Mouse (Mus musculus) liver, embryonic 11.5 days (tissue): ENCODE data around the gene 6430571L13Rik. TPM values are rescaled to one million over a fixed set of nuclear protein-coding genes. Genes with fewer than 3 reads are reported as not detected.

Experiments
- ATAC-seq: fragments of 200-750 bp; cut with Nextera tagmentation; replicated peaks from 2 replicates; pipeline ENCODE4 v1.8.0; 2017; ENCODE audit warnings: moderate number of reproducible peaks, mild to moderate bottlenecking, moderate TSS enrichment, moderate library complexity; ENCODE audit not compliant: low FRiP score
- DNase-seq: peaks from one replicate; pipeline ENCODE4 v3.0.0-alpha.2; 2017; ENCODE audit warnings: low spot score
- H3K27ac ChIP-seq: fragments of 300-500 bp; sonication (generic); 2 replicates; pipeline ENCODE4 v1.5.1; 2014; ENCODE audit warnings: mild to moderate bottlenecking, low read depth, low read length, control low read depth
- H3K27me3 ChIP-seq: fragments of 300-500 bp; sonication (generic); replicated peaks from 2 replicates; pipeline ENCODE4 v1.6.1; 2014; ENCODE audit warnings: low read length, mixed read lengths; ENCODE audit not compliant: control insufficient read depth, insufficient read depth
- H3K36me3 ChIP-seq: fragments of 300-500 bp; sonication (generic); 2 replicates; pipeline ENCODE4 v1.6.1; 2014; ENCODE audit warnings: mild to moderate bottlenecking, low read length, moderate library complexity, mixed read lengths; ENCODE audit not compliant: control insufficient read depth, insufficient read depth
- H3K4me1 ChIP-seq: fragments of 300-500 bp; sonication (generic); replicated peaks from 2 replicates; pipeline ENCODE4 v1.6.1; 2014; ENCODE audit warnings: low read length, mixed read lengths; ENCODE audit not compliant: control insufficient read depth, insufficient read depth
- H3K4me2 ChIP-seq: fragments of 300-500 bp; sonication (generic); 2 replicates; pipeline ENCODE4 v1.6.1; 2014; ENCODE audit warnings: mild to moderate bottlenecking, control low read depth, moderate library complexity
- H3K4me3 ChIP-seq: fragments of 300-500 bp; sonication (generic); 2 replicates; pipeline ENCODE4 v1.5.1; 2014; ENCODE audit warnings: low read depth, low read length, control low read depth
- H3K9ac ChIP-seq: fragments of 300-500 bp; sonication (generic); 2 replicates; pipeline ENCODE4 v1.6.1; 2014; ENCODE audit warnings: low read depth, low read length, control low read depth
- H3K9me3 ChIP-seq: fragments of 300-500 bp; sonication (generic); 2 replicates; pipeline ENCODE4 v1.6.1; 2016; ENCODE audit warnings: low read length, inconsistent platforms, mixed read lengths; ENCODE audit not compliant: control insufficient read depth
- WGBS: fragments of 180-500 bp; shearing (Covaris S2); extraction: QIAGEN DNeasy Blood & Tissue Kit; methylation state at CpG from one replicate; pipeline ENCODE4 v1.1.7; 2014; 5-methylcytosine and 5-hydroxymethylcytosine counted together
- polyA plus RNA-seq: library from polyadenylated mRNA; unstranded; fragments of >200 nt; fragmentation: Nextera tagmentation; extraction: Ambion mirVana; gene quantifications from 2 replicates; pipeline ENCODE4 v1.2.1, GENCODE M21; 2014

Gene 6430571L13Rik
- polyA plus RNA-seq, 1 experiment from 2014 or later = 0.05 TPM

DNA sequence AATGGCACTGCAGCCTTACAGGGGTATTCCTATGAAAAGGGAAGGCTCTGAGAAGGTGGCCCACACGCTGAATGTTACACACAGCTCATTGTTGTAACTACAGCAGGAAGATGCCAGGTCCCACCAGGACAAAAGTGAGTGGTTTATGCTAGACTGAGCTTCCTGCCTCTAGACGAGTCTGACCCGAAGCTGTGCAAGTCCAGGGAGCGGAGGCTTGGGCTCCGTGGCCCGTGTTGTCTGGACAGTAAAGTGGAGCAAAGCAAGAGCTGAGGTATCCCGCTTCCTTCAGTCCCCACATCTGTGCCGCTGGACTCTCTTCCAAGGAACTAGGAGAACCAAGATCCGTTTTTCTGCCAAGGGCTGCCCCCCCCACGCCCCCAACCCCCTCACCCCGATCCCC is 58.6 kb downstream of the 6430571L13Rik start:
- H3K27ac ChIP-seq = no peak overlapping the region
- no peak for ATAC-seq
- no peak overlapping the region; the same call in 1 of the 2 replicates for H3K4me2 ChIP-seq
- 27% methylated on average over 11 of the region's 11 CpGs for WGBS
- H3K9me3 ChIP-seq = no peaks in the 10 kb centered on the region
- H3K27me3 ChIP-seq = peaks cover 88% of the 10 kb centered on the region
- no peak overlapping the region for H3K4me3 ChIP-seq
- H3K9ac ChIP-seq = no peak overlapping the region
- no peaks in the 10 kb centered on the region for H3K36me3 ChIP-seq
- no peak for DNase-seq
- H3K4me1 ChIP-seq = no peaks in the 10 kb centered on the region

DNA sequence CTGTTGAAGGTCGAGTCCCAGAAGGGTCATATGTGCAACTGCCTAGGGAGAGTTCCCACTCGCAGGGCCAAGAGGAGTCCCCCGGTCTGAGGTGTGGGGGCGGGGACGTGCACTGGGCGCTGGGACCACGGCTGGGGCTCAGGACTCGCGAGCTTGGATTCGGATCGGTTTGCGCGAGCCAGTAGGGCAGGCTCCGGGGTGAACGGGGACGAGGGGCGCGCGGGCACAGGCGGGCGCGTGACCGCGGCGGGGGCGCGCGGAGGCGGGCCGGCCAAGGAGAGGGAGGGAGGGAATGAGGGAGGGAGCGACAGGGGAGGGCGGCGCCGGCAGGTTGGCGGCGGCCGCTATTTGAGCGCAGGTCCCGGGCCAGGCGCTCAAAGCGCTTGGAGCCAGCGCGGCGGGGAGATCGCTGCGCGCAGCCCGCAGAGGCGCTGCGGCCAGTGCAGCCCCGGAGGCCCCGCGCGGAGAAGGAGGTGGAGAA is 59.1 kb downstream of the 6430571L13Rik start, which contains the start of gene Cacna2d2:
Gene Cacna2d2 (plus strand): TSS at position 122 of the 481 bp plus-strand sequence.
- Histone ChIP-seq H3K9me3 (no peaks in the 10 kb centered on the region), H3K27me3 (peaks cover 92% of the 10 kb centered on the region), H3K4me2 (peak within 1 kb of the TSS; percentile 85), H3K4me1 (no peaks in the 10 kb centered on the region), H3K9ac (no peak within 1 kb of the TSS), H3K27ac (no peak within 1 kb of the TSS), H3K36me3 (no peaks in the 10 kb centered on the region), H3K4me3 (peak within 1 kb of the TSS; percentile 57)
- under 1% methylated on average over 37 of the region's 54 CpGs for WGBS
- peak; percentile 49; the same call in 1 of the 2 replicates for ATAC-seq
- peak; percentile 61 for DNase-seq

DNA sequence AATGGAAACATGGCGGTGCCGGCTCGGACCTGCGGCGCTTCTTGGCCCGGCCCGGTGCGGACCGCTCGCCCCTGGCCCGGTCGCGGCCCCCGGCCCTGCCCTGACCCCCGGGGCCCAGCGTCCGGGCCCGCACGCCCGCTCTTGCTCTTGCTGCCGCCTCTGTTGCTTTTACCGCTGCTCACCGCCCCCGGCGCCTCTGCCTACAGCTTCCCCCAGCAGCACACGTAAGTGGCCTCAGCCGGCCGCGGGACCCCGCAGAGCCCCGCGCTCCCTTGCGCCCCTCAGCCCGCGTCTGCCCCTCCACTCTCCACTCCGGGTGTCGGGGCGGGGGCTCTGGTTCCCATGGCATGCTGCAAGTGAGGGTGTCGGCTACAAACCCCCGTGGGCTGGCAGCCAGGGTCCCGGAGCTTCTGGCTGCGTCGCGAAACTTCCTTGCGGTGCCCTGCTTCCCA is 59.7 kb downstream of the 6430571L13Rik start:
- Histone ChIP-seq H3K9ac (no peak overlapping the region), H3K4me1 (no peaks in the 10 kb centered on the region), H3K9me3 (no peaks in the 10 kb centered on the region), H3K4me2 (peak overlapping the region; percentile 85), H3K36me3 (no peaks in the 10 kb centered on the region), H3K27me3 (peaks cover 87% of the 10 kb centered on the region), H3K4me3 (peak overlapping the region; percentile 57), H3K27ac (no peak overlapping the region)
- ATAC-seq (no peak), DNase-seq (no peak)
- WGBS = 2% methylated on average over 37 of the region's 45 CpGs

DNA sequence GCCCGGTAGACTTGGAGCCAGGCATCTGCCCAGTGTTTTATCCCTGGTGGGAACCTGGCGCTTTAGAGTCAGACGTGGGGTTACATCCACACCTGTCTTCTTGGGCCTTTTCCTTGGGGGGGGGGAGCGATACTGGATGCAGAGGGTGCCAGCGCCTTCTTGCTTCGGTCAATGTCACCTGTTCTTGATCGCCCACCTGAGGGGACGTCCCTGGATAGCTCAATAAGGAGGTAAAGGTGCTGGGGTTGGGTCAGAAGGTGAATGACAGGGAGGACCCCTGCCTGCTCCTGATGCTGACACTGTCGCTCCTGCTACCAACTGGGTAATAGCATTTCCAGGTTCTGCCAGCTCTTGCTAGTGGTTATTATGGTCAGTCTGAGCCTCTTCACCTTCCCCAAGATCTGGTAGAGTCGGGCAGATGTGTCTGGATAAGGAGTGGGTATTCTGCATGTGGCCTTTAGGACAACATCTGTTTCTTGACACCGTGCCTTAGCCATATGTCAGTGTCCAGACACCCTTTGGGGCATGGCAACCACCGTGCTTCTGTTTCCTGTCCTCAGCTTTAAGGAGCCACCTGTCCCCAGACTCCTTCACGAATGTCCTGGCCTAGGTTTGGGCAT is 60.4 kb downstream of the 6430571L13Rik start:
- H3K4me1 ChIP-seq = no peaks in the 10 kb centered on the region
- WGBS = 22% methylated on average over 13 of the region's 13 CpGs
- H3K4me2 ChIP-seq = peak overlapping the region; percentile 85
- ATAC-seq (no peak), DNase-seq (no peak)
- peak overlapping the region; percentile 57 for H3K4me3 ChIP-seq
- H3K36me3 ChIP-seq = no peaks in the 10 kb centered on the region
- peaks cover 84% of the 10 kb centered on the region for H3K27me3 ChIP-seq
- no peak overlapping the region for H3K27ac ChIP-seq
- H3K9me3 ChIP-seq = no peaks in the 10 kb centered on the region
- no peak overlapping the region for H3K9ac ChIP-seq

Other genes with a start within 250 kb of the 6430571L13Rik start
- 0.41 and 1.1 TPM in 2 replicates for gene Dock3, start 108.7 kb upstream of the 6430571L13Rik start, polyA plus RNA-seq
- 17.1 and 19.2 TPM in 2 replicates for gene Mapkapk3, start 50.7 kb upstream of the 6430571L13Rik start, polyA plus RNA-seq
- gene Cish, start 44.6 kb upstream of the 6430571L13Rik start, polyA plus RNA-seq = 6.1 and 9.9 TPM in 2 replicates
- gene Hemk1, start 2.3 kb upstream of the 6430571L13Rik start, polyA plus RNA-seq = 8.2 and 8.7 TPM in 2 replicates
- 0.13 and 0.18 TPM in 2 replicates for gene Cacna2d2, start 59.0 kb downstream of the 6430571L13Rik start, polyA plus RNA-seq
- 35.4 and 35.9 TPM in 2 replicates for gene Tmem115, start 193.3 kb downstream of the 6430571L13Rik start, polyA plus RNA-seq
- gene Cyb561d2, start 201.6 kb downstream of the 6430571L13Rik start, polyA plus RNA-seq = 28.9 and 31.0 TPM in 2 replicates
- 26.5 and 31.3 TPM in 2 replicates for gene Nprl2, start 201.6 kb downstream of the 6430571L13Rik start, polyA plus RNA-seq
- gene Zmynd10, start 206.7 kb downstream of the 6430571L13Rik start, polyA plus RNA-seq = 0.10 and 0.35 TPM in 2 replicates
- 31.2 and 37.0 TPM in 2 replicates for gene Rassf1, start 211.0 kb downstream of the 6430571L13Rik start, polyA plus RNA-seq
- 60.6 and 62.7 TPM in 2 replicates for gene Tusc2, start 222.7 kb downstream of the 6430571L13Rik start, polyA plus RNA-seq
- 89.7 and 92.5 TPM in 2 replicates for gene Hyal2, start 227.3 kb downstream of the 6430571L13Rik start, polyA plus RNA-seq
- gene Hyal1, start 236.3 kb downstream of the 6430571L13Rik start, polyA plus RNA-seq = 4.2 and 4.6 TPM in 2 replicates
- gene Naa80, start 238.3 kb downstream of the 6430571L13Rik start, polyA plus RNA-seq = 20.5 and 20.7 TPM in 2 replicates
- gene Hyal3, start 240.2 kb downstream of the 6430571L13Rik start, polyA plus RNA-seq = 1.0 and 1.5 TPM in 2 replicates
- gene Ifrd2, start 247.0 kb downstream of the 6430571L13Rik start, polyA plus RNA-seq = 219 and 230 TPM in 2 replicates